Mouse (Mus musculus) MEL (cell line): ENCODE results near the gene Gm20605. TPM values are rescaled to one million over a fixed set of nuclear protein-coding genes. Genes with fewer than 3 reads are reported as not detected.

Experiments used
- DNase-seq: peaks from one replicate; pipeline ENCODE4 v3.0.0; 2011; ENCODE audit warnings: low read depth, low spot score
- H3K27ac ChIP-seq: 2 replicates; pipeline ENCODE4 v1.5.1; 2012; ENCODE audit warnings: low read depth, mild to moderate bottlenecking, control low read depth, low read length, moderate library complexity; ENCODE audit not compliant: control insufficient read depth
- H3K27me3 ChIP-seq, 2 experiments: fragments of 150-350 bp in 1 of 2; sonication (generic) in 1 of 2; 2 replicates each; pipeline ENCODE4 v1.6.1; 2012; ENCODE audit warnings: low read length in 2 of 2, mild to moderate bottlenecking in 2 of 2, improper control_type of control experiment in 1 of 2, moderate library complexity in 1 of 2; ENCODE audit not compliant: insufficient read depth in 2 of 2, control insufficient read depth in 1 of 2
- H3K36me3 ChIP-seq, 2 experiments: 2 replicates each; pipeline ENCODE4 v1.6.1; 2012 to 2014; ENCODE audit warnings: low read length in 2 of 2, improper control_type of control experiment in 1 of 2, inconsistent platforms in 1 of 2, mild to moderate bottlenecking in 1 of 2; ENCODE audit not compliant: insufficient read depth in 2 of 2, control insufficient read depth in 1 of 2
- H3K4me1 ChIP-seq, 2 experiments: fragments of 150-350 bp in 1 of 2; sonication (generic) in 1 of 2; 2 replicates each; pipeline ENCODE4 v1.6.1; 2012; ENCODE audit warnings: low read length in 2 of 2, improper control_type of control experiment in 1 of 2, mild to moderate bottlenecking in 1 of 2; ENCODE audit not compliant: insufficient read depth in 2 of 2, control insufficient read depth in 1 of 2
- H3K4me3 ChIP-seq, 2 experiments: fragments of 150-350 bp in 1 of 2; sonication (generic) in 1 of 2; 2 replicates each; pipeline ENCODE4 v1.5.1; 2012; ENCODE audit warnings: low read depth in 2 of 2, low read length in 2 of 2, mild to moderate bottlenecking in 2 of 2, moderate library complexity in 2 of 2, control low read depth in 1 of 2, improper control_type of control experiment in 1 of 2; ENCODE audit not compliant: control insufficient read depth in 1 of 2, insufficient read depth in 1 of 2
- H3K79me2 ChIP-seq: 2 replicates; pipeline ENCODE4 v1.6.1; 2012; ENCODE audit warnings: mild to moderate bottlenecking, low read length, moderate library complexity; ENCODE audit not compliant: control insufficient read depth, poor library complexity, insufficient read depth
- H3K9ac ChIP-seq: 2 replicates; pipeline ENCODE4 v1.6.1; 2012; ENCODE audit warnings: low read depth, mild to moderate bottlenecking, control low read depth, low read length, moderate library complexity; ENCODE audit not compliant: control insufficient read depth, poor library complexity, severe bottlenecking
- H3K9me3 ChIP-seq: fragments of 150-350 bp; sonication (generic); replicated peaks from 2 replicates; pipeline ENCODE4 v1.6.1; 2012; ENCODE audit warnings: mild to moderate bottlenecking, low read length, improper control_type of control experiment, moderate library complexity; ENCODE audit not compliant: insufficient read depth
- BHLHE40 ChIP-seq: IDR thresholded peaks from 2 replicates; pipeline ENCODE4 v1.6.1; 2012; ENCODE audit warnings: low read depth, mild to moderate bottlenecking, inconsistent platforms, low read length, improper control_type of control experiment, borderline replicate concordance
- E2F4 ChIP-seq: IDR thresholded peaks from 2 replicates; pipeline ENCODE4 v1.6.1; 2011; ENCODE audit warnings: low read depth, low read length, improper control_type of control experiment, borderline replicate concordance
- ELF1 ChIP-seq: IDR thresholded peaks from 2 replicates; pipeline ENCODE4 v1.6.1; 2014; ENCODE audit warnings: low read depth, mild to moderate bottlenecking, inconsistent platforms, low read length, improper control_type of control experiment, moderate library complexity
- EP300 ChIP-seq, 2 experiments: IDR thresholded peaks; 2 replicates each; pipeline ENCODE4 v1.6.1; 2011; ENCODE audit warnings: improper control_type of control experiment in 2 of 2, low read length in 2 of 2, low read depth in 1 of 2, mild to moderate bottlenecking in 1 of 2
- GATA1 ChIP-seq: IDR thresholded peaks from 2 replicates; pipeline ENCODE4 v1.6.1; 2011; ENCODE audit warnings: low read depth, low read length, improper control_type of control experiment
- MAX ChIP-seq: IDR thresholded peaks from 2 replicates; pipeline ENCODE4 v1.6.1; 2011; ENCODE audit warnings: low read length, improper control_type of control experiment
- MAZ ChIP-seq: IDR thresholded peaks from 2 replicates; pipeline ENCODE4 v1.6.1; 2012; ENCODE audit warnings: low read depth, mild to moderate bottlenecking, inconsistent platforms, low read length, improper control_type of control experiment
- MXI1 ChIP-seq: IDR thresholded peaks from 2 replicates; pipeline ENCODE4 v1.6.1; 2011; ENCODE audit warnings: mild to moderate bottlenecking, low read depth, low read length, improper control_type of control experiment
- RCOR1 ChIP-seq: IDR thresholded peaks from 2 replicates; pipeline ENCODE4 v1.6.1; 2012; ENCODE audit warnings: low read depth, mild to moderate bottlenecking, inconsistent platforms, low read length, improper control_type of control experiment
- SIN3A ChIP-seq: IDR thresholded peaks from 2 replicates; pipeline ENCODE4 v1.6.1; 2012; ENCODE audit warnings: low read length, improper control_type of control experiment, inconsistent platforms
- SMC3 ChIP-seq: IDR thresholded peaks from 2 replicates; pipeline ENCODE4 v1.6.1; 2011; ENCODE audit warnings: low read depth, low read length, improper control_type of control experiment
- TAL1 ChIP-seq: IDR thresholded peaks from 2 replicates; pipeline ENCODE4 v1.6.1; 2012; ENCODE audit warnings: mild to moderate bottlenecking, inconsistent platforms, low read length, moderate library complexity, mixed read lengths
- TBP ChIP-seq: IDR thresholded peaks from 2 replicates; pipeline ENCODE4 v1.8.0; 2011; ENCODE audit warnings: low read depth, low read length, improper control_type of control experiment
- UBTF ChIP-seq: IDR thresholded peaks from 2 replicates; pipeline ENCODE4 v1.6.1; 2012; ENCODE audit warnings: low read depth, mild to moderate bottlenecking, inconsistent platforms, low read length, improper control_type of control experiment, moderate library complexity, borderline replicate concordance; ENCODE audit not compliant: insufficient read depth
- ZKSCAN1 ChIP-seq: IDR thresholded peaks from 2 replicates; pipeline ENCODE4 v1.6.1; 2012; ENCODE audit warnings: low read depth, mild to moderate bottlenecking, inconsistent platforms, low read length, improper control_type of control experiment, moderate library complexity
- ZMIZ1 ChIP-seq: IDR thresholded peaks from 2 replicates; pipeline ENCODE4 v1.6.1; 2012; ENCODE audit warnings: low read depth, mild to moderate bottlenecking, inconsistent platforms, low read length, improper control_type of control experiment, moderate library complexity
- ZNF384 ChIP-seq: IDR thresholded peaks from 2 replicates; pipeline ENCODE4 v1.6.1; 2012; ENCODE audit warnings: low read depth, mild to moderate bottlenecking, inconsistent platforms, low read length, improper control_type of control experiment
- polyA plus RNA-seq, 2 experiments: library from polyadenylated mRNA; stranded (reverse) in 1 of 2; unstranded in 1 of 2; fragments of >175 nt in 1 of 2; fragments of >200 nt in 1 of 2; gene quantifications; 2 replicates each; pipeline versions ENCODE4 v1.2.1 to v1.2.4; 2012; ENCODE audit warnings: low replicate concordance in 2 of 2, low read depth in 1 of 2; ENCODE audit not compliant: insufficient read length in 2 of 2, insufficient read depth in 1 of 2, missing spikeins in 1 of 2
- total RNA-seq: library from RNA; depleted of rRNA; stranded (reverse); fragments of 300-350 nt; gene quantifications from 2 replicates; pipeline ENCODE4 v1.2.3, GENCODE M21; 2012

The Gm20605 gene
- total and polyA plus RNA-seq, 3 experiments: 2.5 to 12.7 TPM; not detected in 1

GRCm38 (mm10) chr5:137629306-137629721 lies 339 bp downstream of the Gm20605 start:
- Histone ChIP-seq H3K4me1 (peaks cover 6 to 38% of the 10 kb centered on the region in 2 experiments), H3K9me3 (no peaks in the 10 kb centered on the region), H3K79me2 (peaks cover 28% of the 10 kb centered on the region), H3K9ac (peak overlapping the region; percentile 86), H3K4me3 (peak overlapping the region; percentile 81 to 83), H3K27me3 (no peaks in the 10 kb centered on the region), H3K27ac (peak overlapping the region; percentile 86), H3K36me3 (peaks cover 2 to 32% of the 10 kb centered on the region in 2 experiments)
- TF ChIP-seq ZMIZ1 (no peak), SIN3A (peak; percentile 2; the same call in 1 of the 2 replicates), TBP (peak; percentile 3; the same call in 1 of the 2 replicates), E2F4 (no peak), GATA1 (no peak), UBTF (no peak), ZNF384 (no peak)
- no peak for DNase-seq

GRCm38 (mm10) chr5:137629906-137630545 lies 1.1 kb downstream of the Gm20605 start:
- Histone ChIP-seq H3K79me2 (peaks cover 28% of the 10 kb centered on the region), H3K36me3 (peaks cover 2 to 25% of the 10 kb centered on the region in 2 experiments), H3K9ac (peak overlapping the region; percentile 86), H3K9me3 (no peaks in the 10 kb centered on the region), H3K27me3 (no peaks in the 10 kb centered on the region), H3K4me3 (peak overlapping the region; percentile 81 to 83), H3K27ac (peak overlapping the region; percentile 86), H3K4me1 (peaks cover 3 to 30% of the 10 kb centered on the region in 2 experiments)
- TF ChIP-seq GATA1 (no peak), ZNF384 (no peak), TAL1 (no peak), BHLHE40 (no peak), EP300 (IDR thresholded peaks at IDR 0.05; ENCODE audit: low read depth in 1 of 2, low read length in 2 of 2) (0 out of 4 replicates have a peak, but pooled peaks of 1 of the 2 experiments have one; percentile 2), ELF1 (no peak), SMC3 (no peak), MAX (no peak), TBP (no peak)
- DNase-seq: peak; percentile 43

GRCm38 (mm10) chr5:137630602-137631001 lies 1.6 kb downstream of the Gm20605 start:
- H3K79me2 ChIP-seq: peaks cover 28% of the 10 kb centered on the region
- peak overlapping the region; percentile 52 for H3K9ac ChIP-seq
- DNase-seq: no peak
- no peaks in the 10 kb centered on the region for H3K9me3 ChIP-seq
- no peaks in the 10 kb centered on the region for H3K27me3 ChIP-seq
- H3K4me3 ChIP-seq: peak overlapping the region; percentile 81 to 83
- peaks cover 2 to 24% of the 10 kb centered on the region in 2 experiments for H3K36me3 ChIP-seq
- TF ChIP-seq MAZ (no peak), ZKSCAN1 (peak; percentile 7; the same call in 1 of the 2 replicates), RCOR1 (no peak), MXI1 (no peak)
- peak overlapping the region; percentile 70 for H3K27ac ChIP-seq
- H3K4me1 ChIP-seq: peaks cover 3 to 30% of the 10 kb centered on the region in 2 experiments
